Mouse (Mus musculus) duodenum, adult 2 months (tissue): Measurements from ENCODE around the gene Ascc3. TPM values are rescaled to one million over a fixed set of nuclear protein-coding genes. Genes with fewer than 3 reads are reported as not detected.

Source experiments
- polyA plus RNA-seq: library from polyadenylated mRNA; depleted of rRNA; stranded (reverse); fragments of >200 nt; gene quantifications from 2 replicates; pipeline ENCODE4 v1.2.3, GENCODE M21; 2012; ENCODE audit warnings: low replicate concordance; rRNA removed

Ascc3 gene
- polyA plus RNA-seq = 2.6 and 3.4 TPM in 2 replicates

DNA sequence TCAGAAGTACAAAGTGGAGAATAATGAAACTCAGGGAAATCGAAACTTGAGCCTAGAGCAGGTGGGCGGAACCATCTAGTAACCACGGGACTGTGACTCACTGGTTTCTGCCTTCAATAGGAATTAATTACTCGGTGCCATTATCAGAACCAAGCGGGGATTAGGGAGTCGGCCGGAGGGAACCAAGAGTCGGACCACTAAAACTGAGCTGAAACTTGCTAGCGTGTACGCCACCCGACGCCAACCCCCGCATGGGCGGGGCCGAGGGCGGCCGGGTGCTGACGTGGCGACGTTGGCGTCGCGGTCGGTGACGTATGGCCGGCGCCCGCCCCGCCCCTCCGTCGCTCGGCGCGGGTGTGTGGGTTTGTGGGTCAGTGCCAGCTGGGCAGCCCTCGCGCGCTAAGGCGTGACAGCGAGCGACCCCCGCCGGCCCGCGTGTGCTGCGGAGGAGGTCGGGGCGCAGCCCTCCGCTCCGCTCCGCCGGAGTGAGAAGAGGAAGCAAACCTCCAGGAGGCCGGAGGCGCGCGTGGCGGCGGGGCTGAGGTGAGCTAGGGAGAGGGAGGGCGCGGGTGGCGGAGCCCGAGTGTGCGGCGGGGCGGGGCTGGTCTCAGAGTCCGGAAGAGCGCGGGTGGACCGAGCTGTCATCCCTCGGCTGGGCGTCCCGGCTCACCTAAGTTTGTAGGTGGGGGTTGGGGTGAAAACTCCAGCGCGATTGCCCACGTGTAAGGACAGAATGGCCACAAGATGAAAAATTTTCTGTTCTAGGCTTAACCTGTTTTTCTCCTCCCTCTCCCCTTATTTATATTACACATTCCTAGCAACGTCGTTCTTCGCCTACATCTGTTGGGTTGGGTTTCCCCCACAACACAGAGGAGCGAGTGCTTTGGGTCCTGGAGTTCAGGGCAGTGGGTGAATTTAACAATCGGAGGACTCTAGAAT lies at the start of gene Ascc3:
Ascc3 (plus strand) TSS at position 315 of the 939 bp plus-strand sequence.

GRCm38 (mm10) chr10:50894170-50894991 lies 301.9 kb downstream of the Ascc3 start, which contains the start of gene Sim1:
Sim1 (plus strand) TSS chr10:50894754.

